Mouse (Mus musculus): Measurements from ENCODE around the gene Pth1r. TPM values are rescaled to one million over a fixed set of nuclear protein-coding genes. Genes with fewer than 3 reads are reported as not detected.
"Not testable (repeated sequence)": the region's sequence is repeated elsewhere in the genome, so short reads cannot be mapped to it uniquely, and the experiment has no call there.

The Pth1r gene
- polyA plus RNA-seq, 1 experiment from 2014 or later, result 4.7 TPM

- H3K36me3 ChIP-seq, result peaks cover 28% of the 10 kb centered on the region; the same call in 1 of the 2 replicates
- no peak overlapping the region for H3K4me3 ChIP-seq (replicated peaks)
- H3K27ac ChIP-seq, result no peak overlapping the region
- no peak overlapping the region for H3K9ac ChIP-seq
- no peaks in the 10 kb centered on the region for H3K27me3 ChIP-seq
- H3K4me1 ChIP-seq (replicated peaks), result peaks cover 30% of the 10 kb centered on the region
- 80% methylated on average over 5 of the region's 5 CpGs for WGBS (ENCODE audit: insufficient replicate concordance)
- no peak overlapping the region for H3K4me2 ChIP-seq
- ATAC-seq (ENCODE audit: low read depth) (no peak), DNase-seq (no peak)
- no peaks in the 10 kb centered on the region for H3K9me3 ChIP-seq (replicated peaks)
Observed at GRCm38 (mm10) chr9:110696427-110696826, 50.5 kb downstream of the Pth1r start.

GRCm38 (mm10) chr9:110695165-110695755, 51.7 kb downstream of the Pth1r start:
- 83% methylated on average over 4 of the region's 4 CpGs for WGBS (ENCODE audit: insufficient replicate concordance)
- Histone ChIP-seq H3K27me3 (no peaks in the 10 kb centered on the region), H3K4me3 (replicated peaks) (no peak overlapping the region), H3K4me2 (no peak overlapping the region), H3K27ac (no peak overlapping the region), H3K36me3 (peaks cover 28% of the 10 kb centered on the region; the same call in 1 of the 2 replicates), H3K4me1 (replicated peaks) (peaks cover 20% of the 10 kb centered on the region), H3K9ac (no peak overlapping the region), H3K9me3 (replicated peaks) (no peaks in the 10 kb centered on the region)
- no peak for DNase-seq
- no peak for ATAC-seq (ENCODE audit: low read depth)

DNA sequence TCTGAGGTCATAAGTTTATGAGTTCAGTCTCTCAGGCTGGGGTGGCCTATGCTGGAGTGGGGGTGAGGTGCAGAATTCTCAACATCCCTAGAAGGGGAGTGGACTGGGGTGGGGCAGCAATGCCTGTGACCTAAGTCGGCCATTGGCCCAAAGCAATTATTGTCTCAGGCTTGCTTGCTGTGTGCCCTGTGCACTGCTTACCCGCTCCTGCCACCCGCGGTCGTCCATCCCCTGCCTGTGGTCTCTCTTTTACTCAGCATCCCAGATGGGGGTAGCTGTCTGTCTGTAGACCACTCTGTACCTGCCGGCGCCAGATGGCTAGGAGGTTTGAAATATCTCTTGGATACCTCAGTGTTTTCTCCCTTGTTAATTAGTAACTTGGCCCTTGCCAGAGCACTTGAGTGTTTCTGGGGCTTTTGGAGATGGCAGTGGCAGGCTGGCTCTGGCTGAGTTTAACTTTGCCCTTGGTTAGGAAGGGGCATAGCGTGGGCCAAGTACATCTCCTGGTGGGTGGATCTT, 57.6 kb downstream of the Pth1r start:
- H3K27ac ChIP-seq, result no peak overlapping the region
- no peak overlapping the region for H3K4me3 ChIP-seq (replicated peaks)
- H3K27me3 ChIP-seq, result no peaks in the 10 kb centered on the region
- DNase-seq (no peak), ATAC-seq (ENCODE audit: low read depth) (no peak)
- H3K4me2 ChIP-seq, result peak overlapping the region; percentile 29
- H3K4me1 ChIP-seq (replicated peaks), result peaks cover 38% of the 10 kb centered on the region
- H3K36me3 ChIP-seq, result peaks cover 5% of the 10 kb centered on the region; the same call in 1 of the 2 replicates
- H3K9me3 ChIP-seq (replicated peaks), result no peaks in the 10 kb centered on the region
- 73% methylated on average over 8 of the region's 8 CpGs for WGBS (ENCODE audit: insufficient replicate concordance)
- peak overlapping the region; percentile 17; the same call in 1 of the 2 replicates for H3K9ac ChIP-seq

DNA sequence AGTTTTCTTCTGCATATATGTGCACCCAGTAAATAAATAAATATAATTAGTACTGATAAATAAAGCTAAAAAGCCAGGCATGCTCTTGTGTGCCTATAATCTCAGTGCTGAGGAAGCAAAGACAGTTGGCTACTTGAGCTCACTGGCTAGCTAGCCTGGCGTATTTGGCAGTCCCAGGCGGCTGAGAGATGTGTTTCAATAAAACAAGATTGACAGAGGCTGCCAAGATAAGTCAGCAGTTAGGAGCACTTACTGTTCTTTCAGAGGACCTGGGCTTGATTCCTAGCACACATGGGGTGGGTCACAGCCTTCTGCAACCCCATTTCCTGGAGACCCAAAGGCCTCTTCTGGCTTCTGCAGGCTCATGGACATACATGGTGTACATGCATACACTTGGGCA, 59.1 kb downstream of the Pth1r start:
- Histone ChIP-seq H3K4me1 (replicated peaks) (peaks cover 52% of the 10 kb centered on the region), H3K4me3 (replicated peaks) (no peak overlapping the region), H3K27ac (no peak overlapping the region), H3K36me3 (no peaks in the 10 kb centered on the region), H3K27me3 (no peaks in the 10 kb centered on the region), H3K4me2 (no peak overlapping the region), H3K9ac (no peak overlapping the region), H3K9me3 (replicated peaks) (no peaks in the 10 kb centered on the region)
- ATAC-seq (ENCODE audit: low read depth) (no peak), DNase-seq (no peak)
- 77% methylated on average over 2 of the region's 2 CpGs for WGBS (ENCODE audit: insufficient replicate concordance)

DNA sequence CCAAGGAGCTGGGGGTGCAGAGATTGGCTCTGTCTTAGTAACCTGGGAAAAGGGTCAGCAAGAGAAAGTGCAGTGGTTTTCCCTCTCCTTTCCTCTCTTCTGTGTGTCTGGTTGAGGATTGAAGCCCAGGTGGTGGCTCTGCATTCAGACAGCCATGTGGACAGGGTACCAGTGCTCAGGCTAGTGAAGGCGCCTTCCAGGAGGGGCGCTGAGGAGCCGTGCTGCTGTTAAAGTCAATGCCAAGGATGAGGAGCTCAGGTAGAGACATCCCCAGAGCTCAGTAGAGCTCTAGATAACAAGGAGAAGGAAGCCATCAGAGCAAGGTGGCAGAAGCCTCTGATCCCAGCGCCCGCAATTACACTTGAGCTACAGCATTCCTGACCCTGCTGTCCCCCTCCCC, 59.9 kb downstream of the Pth1r start:
- ATAC-seq (ENCODE audit: low read depth), result no peak
- H3K36me3 ChIP-seq, result no peaks in the 10 kb centered on the region
- peaks cover 58% of the 10 kb centered on the region for H3K4me1 ChIP-seq (replicated peaks)
- H3K27me3 ChIP-seq, result no peaks in the 10 kb centered on the region
- H3K9me3 ChIP-seq (replicated peaks), result no peaks in the 10 kb centered on the region
- no peak overlapping the region for H3K9ac ChIP-seq
- no peak overlapping the region for H3K4me2 ChIP-seq
- 89% methylated on average over 5 of the region's 5 CpGs for WGBS (ENCODE audit: insufficient replicate concordance)
- no peak overlapping the region for H3K4me3 ChIP-seq (replicated peaks)
- DNase-seq, result no peak
- H3K27ac ChIP-seq, result no peak overlapping the region

DNA sequence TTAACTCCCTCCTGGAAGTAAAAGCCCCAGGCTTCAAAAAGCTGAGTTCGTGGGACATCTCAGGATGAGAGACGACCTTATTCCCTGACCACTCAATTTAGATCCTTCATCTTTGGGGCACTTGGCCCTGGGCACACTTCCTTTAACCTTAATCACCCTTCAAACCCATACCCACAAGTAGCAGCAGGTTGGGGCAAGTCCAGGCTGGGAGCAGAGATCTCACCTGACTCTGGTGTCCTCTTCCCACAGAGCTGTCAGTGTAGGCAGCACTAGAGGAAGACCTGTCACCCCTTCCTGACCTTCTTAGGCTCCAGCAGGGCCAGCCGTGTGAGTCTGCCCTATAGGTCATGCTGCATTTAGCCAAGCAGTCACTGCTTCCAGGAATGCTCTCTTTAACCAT, 60.5 kb downstream of the Pth1r start:
- H3K9me3 ChIP-seq (replicated peaks), result no peaks in the 10 kb centered on the region
- WGBS (ENCODE audit: insufficient replicate concordance), result 56% methylated on average over 3 of the region's 3 CpGs
- ATAC-seq (ENCODE audit: low read depth) (no peak), DNase-seq (no peak)
- no peak overlapping the region for H3K4me2 ChIP-seq
- H3K27ac ChIP-seq, result no peak overlapping the region
- no peaks in the 10 kb centered on the region for H3K27me3 ChIP-seq
- no peak overlapping the region for H3K4me3 ChIP-seq (replicated peaks)
- H3K9ac ChIP-seq, result no peak overlapping the region
- H3K4me1 ChIP-seq (replicated peaks), result peaks cover 64% of the 10 kb centered on the region
- H3K36me3 ChIP-seq, result no peaks in the 10 kb centered on the region

- peaks cover 70% of the 10 kb centered on the region for H3K4me1 ChIP-seq (replicated peaks)
- no peak overlapping the region for H3K27ac ChIP-seq
- H3K4me2 ChIP-seq, result no peak overlapping the region
- no peaks in the 10 kb centered on the region for H3K9me3 ChIP-seq (replicated peaks)
- DNase-seq (no peak), ATAC-seq (ENCODE audit: low read depth) (peak; percentile 24; the same call in 1 of the 2 replicates)
- no peaks in the 10 kb centered on the region for H3K27me3 ChIP-seq
- H3K9ac ChIP-seq, result no peak overlapping the region; the same call in 1 of the 2 replicates
- H3K36me3 ChIP-seq, result no peaks in the 10 kb centered on the region
- no peak overlapping the region for H3K4me3 ChIP-seq (replicated peaks)
- WGBS (ENCODE audit: insufficient replicate concordance), result 23% methylated on average over 5 of the region's 5 CpGs
Observed at GRCm38 (mm10) chr9:110685591-110685990, 61.4 kb downstream of the Pth1r start.

GRCm38 (mm10) chr9:110685187-110685586, 61.8 kb downstream of the Pth1r start:
- 73% methylated on average over 8 of the region's 8 CpGs for WGBS (ENCODE audit: insufficient replicate concordance)
- Histone ChIP-seq H3K4me3 (replicated peaks) (no peak overlapping the region), H3K27ac (0 out of 2 replicates have a peak overlapping the region, but pooled peaks have one; percentile 23), H3K27me3 (no peaks in the 10 kb centered on the region), H3K4me2 (no peak overlapping the region), H3K36me3 (no peaks in the 10 kb centered on the region), H3K4me1 (replicated peaks) (peaks cover 70% of the 10 kb centered on the region), H3K9me3 (replicated peaks) (no peaks in the 10 kb centered on the region), H3K9ac (no peak overlapping the region)
- DNase-seq (no peak), ATAC-seq (ENCODE audit: low read depth) (no peak)

DNA sequence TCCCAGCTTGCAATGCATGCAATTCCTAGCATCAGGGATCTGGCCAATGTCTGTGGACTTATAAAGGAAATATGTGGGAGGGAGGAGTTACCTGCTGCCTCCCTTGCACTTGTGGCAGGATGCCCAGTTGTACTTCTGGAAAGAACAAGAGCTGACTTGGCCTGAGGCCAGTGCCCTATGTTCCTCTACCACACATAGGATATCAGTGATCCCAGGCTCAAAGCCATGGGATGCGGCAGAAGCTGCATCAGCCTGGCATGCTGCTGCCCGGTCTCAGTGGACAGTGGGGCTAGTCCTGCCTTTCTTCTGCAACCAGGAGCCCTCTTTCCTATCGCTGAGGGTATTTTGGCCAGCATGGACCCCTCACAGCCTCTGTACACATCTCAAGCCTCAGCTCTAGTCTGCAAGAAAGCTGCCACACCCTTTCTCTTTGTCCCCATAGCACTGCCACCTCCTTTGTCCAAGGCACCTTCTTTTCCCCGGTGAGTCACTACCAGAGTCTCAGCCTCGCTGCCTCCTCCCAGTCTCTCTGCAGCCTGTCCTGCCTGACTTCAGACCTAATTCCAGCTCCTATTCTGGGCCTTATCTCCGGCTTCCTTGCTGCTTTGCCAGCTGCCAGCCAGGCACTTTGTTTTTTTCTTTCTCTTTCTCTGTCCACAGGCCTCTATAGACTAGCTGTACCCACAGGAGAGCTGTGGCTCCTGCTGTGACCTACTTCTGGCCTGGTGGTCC, 62.7 kb downstream of the Pth1r start:
- no peak overlapping the region for H3K4me2 ChIP-seq
- no peak for ATAC-seq (ENCODE audit: low read depth)
- H3K4me3 ChIP-seq (replicated peaks), result no peak overlapping the region
- DNase-seq, result no peak
- WGBS (ENCODE audit: insufficient replicate concordance), result 70% methylated on average over 6 of the region's 6 CpGs
- H3K9ac ChIP-seq, result no peak overlapping the region
- H3K9me3 ChIP-seq (replicated peaks), result no peaks in the 10 kb centered on the region
- H3K4me1 ChIP-seq (replicated peaks), result peaks cover 62% of the 10 kb centered on the region
- H3K27me3 ChIP-seq, result no peaks in the 10 kb centered on the region
- no peaks in the 10 kb centered on the region for H3K36me3 ChIP-seq
- H3K27ac ChIP-seq, result 0 out of 2 replicates have a peak overlapping the region, but pooled peaks have one; percentile 14

DNA sequence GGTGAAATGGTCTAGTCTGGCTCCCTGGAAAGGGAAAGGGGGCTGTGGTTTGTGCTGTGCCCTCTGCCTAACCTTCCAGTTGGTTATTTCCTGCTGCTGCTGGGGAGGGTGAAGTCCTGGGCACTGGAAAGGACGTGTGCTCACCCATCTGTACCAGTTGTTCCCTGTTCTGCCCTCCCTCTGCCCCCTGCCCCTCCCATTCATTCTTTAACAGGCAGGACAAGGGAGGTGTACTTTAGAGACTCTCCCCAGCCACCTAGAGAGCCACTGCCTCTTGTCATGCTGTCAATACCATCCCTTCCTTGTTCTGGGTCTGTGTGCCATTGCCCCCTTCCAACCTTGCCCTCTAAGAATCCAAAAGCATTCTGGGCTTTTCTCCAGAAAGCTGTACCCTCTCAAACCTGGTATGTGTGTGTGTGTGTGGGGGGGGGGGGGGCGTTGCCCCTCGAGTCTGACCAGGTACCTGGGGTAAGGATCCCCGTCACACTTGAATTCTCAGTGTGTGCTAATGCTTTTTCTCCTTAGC, 63.3 kb downstream of the Pth1r start:
- Histone ChIP-seq H3K9ac (no peak overlapping the region), H3K27me3 (no peaks in the 10 kb centered on the region), H3K9me3 (replicated peaks) (no peaks in the 10 kb centered on the region), H3K36me3 (no peaks in the 10 kb centered on the region), H3K27ac (no peak overlapping the region; the same call in 1 of the 2 replicates), H3K4me1 (replicated peaks) (peaks cover 56% of the 10 kb centered on the region), H3K4me2 (no peak overlapping the region), H3K4me3 (replicated peaks) (no peak overlapping the region)
- ATAC-seq (ENCODE audit: low read depth) (no peak), DNase-seq (no peak)
- 57% methylated on average over 4 of the region's 4 CpGs for WGBS (ENCODE audit: insufficient replicate concordance)

- H3K4me3 ChIP-seq (replicated peaks); H3K9me3 ChIP-seq (replicated peaks); H3K4me2 ChIP-seq; H3K9ac ChIP-seq; H3K27ac ChIP-seq; H3K27me3 ChIP-seq; ATAC-seq (ENCODE audit: low read depth); DNase-seq; H3K36me3 ChIP-seq: not testable (repeated sequence)
- 80% methylated on average over 3 of the region's 3 CpGs for WGBS (ENCODE audit: insufficient replicate concordance)
- H3K4me1 ChIP-seq (replicated peaks), result peaks cover 62% of the 10 kb centered on the region
Observed at GRCm38 (mm10) chr9:110682697-110683096, 64.2 kb downstream of the Pth1r start.
